Mouse (Mus musculus) mouse trophoblast stem cell (cell line): Measurements from ENCODE around the gene Oas1e.

Experiments used
- in situ Hi-C, 2 experiments: fragments of 300-500 bp; cut with MseI, MboI; formaldehyde crosslinking; loops; 2 replicates in 1 of 2; 3 replicates in 1 of 2; pipeline ENCODE4 v1.15.1; 2025

The Oas1e gene

DNA sequence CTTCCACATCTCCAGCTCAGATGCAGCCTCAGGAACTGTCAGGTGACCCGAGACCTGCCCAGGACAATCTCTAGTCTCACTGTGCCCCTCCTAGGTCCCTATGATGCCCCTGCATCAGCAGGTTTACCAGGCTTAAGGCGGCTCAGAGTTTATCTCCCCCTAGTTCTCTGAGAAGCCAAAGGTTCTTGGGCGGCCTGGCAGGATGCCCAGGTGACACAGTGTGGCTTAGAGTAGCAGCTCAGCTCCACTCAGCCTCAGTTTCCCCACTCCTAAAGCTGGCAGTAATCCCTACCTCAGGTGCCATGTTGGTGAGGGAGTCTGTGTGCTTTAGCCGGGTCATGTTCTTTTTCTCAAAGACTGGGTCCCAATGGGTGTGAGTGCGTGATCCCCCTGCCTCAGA is 18.5 kb downstream of the Oas1e start:
- in situ Hi-C loops: no loop called here

DNA sequence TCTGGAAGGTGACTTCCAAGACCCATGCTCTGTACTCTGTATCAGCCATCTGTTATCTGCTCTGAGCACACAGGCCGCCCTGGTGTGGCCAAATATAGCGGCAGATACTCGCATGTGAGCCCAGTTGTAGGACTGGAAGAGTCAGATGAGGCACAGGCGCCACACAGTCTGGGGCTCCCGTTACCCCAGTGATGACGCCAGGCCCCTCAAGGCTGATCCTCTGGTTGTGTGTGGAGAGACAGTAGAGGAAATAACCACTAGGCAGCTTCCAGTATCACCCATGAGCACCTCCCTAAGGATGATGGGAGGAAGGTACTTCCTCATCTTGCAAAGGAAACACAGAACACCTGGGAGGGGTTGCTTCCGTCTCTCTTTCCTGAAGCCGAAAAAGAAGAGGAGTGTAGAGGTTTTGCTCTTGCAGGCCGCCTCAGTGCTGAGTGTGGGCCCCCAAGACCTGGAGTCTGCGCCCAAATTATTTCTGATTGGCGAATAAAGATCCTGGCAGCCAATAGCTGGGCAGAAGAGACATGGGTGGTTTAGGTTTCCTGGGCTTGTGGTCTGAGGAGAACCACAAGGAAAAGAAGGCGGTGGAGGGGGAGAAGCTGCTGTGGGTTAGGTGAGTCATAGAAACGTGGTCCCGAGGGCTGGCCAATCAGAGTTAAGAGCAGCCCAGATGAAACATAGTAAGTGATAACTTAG is 19.9 kb downstream of the Oas1e start:
- in situ Hi-C loops: no loop called here

DNA sequence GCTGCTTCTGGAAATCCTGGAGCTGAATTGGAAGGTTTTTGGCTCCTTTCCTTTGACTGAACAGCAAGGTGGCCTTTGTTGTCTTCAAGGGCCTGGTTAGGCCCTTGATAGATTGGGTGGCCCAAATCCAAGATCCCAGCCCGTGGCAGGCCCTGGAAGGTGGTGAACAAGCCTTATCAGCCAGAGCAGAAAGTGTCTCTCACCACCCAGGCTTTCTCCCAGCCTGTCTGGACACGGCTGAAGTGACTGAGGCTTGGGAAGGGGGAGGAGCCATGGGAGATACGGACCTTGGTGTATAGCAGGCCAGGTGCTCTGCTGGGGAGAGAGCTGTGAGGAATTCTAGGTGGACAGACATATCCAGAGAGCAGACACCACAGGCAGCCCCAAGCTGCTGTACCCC is 25.9 kb downstream of the Oas1e start:
- in situ Hi-C loops: no loop called here

DNA sequence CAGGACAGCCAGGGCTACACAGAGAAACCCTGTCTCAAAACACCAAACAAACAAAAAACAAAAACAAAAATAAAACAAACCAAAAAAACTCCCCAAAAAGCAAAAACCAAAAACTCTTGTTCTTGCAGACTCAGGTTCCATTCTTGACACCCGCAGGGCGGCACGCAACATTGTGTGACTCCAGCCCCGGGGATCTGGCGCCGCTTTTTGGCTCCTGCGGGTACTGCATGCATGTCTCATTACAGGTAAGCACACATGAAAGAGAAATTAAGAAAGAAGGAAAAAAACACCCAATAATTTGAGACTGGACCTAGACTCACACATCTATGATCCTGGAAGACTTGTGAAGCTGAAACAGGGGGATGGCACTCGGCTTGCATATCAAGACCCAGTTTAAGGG is 30.3 kb downstream of the Oas1e start:
- in situ Hi-C loops: no loop called here

DNA sequence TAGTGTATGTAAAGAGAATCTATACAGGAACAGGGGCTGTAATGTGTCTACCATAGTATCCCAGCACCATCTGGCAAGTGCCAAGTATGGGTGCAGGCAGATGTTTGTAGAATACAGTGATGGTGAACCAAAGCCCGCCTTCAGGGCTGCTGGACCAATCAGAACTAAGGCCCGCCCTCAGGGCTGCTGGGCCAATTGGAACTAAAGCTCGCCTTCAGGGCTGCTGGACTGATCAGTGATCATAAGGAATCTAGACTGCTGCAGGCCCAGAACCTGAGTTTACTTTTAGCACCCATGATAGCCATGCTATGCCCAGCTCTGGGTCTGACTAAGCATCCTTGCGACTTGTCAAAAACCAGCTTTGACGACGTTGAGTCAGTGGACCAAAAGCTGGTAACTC is 33.4 kb downstream of the Oas1e start:
- in situ Hi-C loops: no loop called here

DNA sequence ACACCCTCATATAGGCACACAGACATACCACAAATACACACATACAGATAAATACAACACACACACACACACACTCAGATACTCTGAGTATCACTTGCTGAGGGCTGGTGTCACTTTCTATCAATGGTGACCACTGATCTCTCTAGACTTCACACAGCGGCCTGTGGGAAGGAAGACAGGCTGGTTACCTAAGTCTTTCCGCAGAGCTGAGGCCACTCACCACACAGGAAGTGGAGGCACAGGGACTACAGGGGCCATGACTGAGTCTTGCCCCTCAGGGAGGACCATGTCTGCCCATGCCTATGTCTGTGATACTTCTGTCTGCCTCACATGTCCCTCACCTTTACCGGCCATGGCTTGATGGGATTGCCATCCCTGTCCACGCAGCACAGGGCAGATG is 41.1 kb downstream of the Oas1e start:
- in situ Hi-C loops: no loop called here

DNA sequence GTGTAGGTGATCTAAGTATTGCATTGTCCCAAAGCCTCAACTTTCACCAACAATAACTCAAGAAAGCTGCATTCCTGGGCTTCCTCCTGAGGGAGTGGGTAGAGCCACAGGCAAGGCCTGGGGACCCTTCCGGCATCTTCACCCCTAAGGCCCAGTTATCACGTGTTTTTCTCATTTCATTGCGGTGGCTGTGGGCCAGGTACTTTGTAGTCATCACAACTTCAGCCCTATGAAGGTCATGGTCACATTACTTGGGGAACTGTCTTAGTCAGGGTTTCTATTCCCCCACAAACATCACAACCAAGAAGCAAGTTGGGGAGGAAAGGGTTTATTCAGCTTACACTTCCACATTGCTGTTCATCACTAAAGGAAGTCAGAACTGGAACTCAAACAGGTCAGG is 42.5 kb downstream of the Oas1e start:
- in situ Hi-C loops: no loop called here

DNA sequence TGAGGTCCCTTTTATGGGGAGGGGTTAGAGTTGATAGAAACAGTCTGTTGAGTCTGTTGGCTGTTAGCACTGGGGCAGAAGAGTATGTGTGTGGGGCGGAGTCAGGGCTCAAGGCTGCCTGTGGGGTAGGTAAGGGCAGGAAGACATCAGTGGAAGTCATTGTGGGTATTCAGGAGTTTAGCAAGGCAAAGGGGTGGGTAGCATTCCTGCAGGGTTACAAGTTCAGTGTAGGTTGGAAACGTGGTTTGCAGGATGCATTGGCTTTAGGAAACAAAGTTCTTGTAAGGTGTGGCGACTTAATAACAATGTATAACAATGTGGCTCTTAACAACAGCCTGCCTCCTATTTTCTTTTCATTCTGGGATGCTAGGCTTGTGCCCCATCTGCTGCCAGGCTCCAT is 44.1 kb downstream of the Oas1e start:
- in situ Hi-C loops: no loop called here

DNA sequence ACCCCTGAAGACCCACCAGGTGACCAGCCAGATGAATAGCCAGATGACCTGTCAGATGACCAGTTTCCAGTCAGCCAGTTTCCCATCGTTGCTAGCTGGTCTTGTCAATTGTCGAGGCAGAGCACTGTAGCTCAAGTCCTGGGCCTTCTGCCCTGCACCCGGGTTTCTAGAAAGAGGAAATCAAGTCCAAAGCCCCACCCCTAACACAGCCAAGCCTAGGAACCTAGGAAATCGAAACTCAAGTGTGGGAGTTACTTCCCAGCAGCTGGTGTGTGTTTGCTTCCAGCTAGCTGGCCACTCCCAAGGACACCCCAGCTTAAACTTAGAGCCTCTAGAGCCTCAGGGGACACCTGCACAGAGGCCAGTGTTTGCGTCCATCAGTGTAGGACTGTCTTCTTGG is 45.6 kb downstream of the Oas1e start, which contains the start of gene Oas2:
Gene Oas2, minus strand, starts transcription at position 166 of the 400 bp plus-strand sequence.
- in situ Hi-C loops: no loop called here

DNA sequence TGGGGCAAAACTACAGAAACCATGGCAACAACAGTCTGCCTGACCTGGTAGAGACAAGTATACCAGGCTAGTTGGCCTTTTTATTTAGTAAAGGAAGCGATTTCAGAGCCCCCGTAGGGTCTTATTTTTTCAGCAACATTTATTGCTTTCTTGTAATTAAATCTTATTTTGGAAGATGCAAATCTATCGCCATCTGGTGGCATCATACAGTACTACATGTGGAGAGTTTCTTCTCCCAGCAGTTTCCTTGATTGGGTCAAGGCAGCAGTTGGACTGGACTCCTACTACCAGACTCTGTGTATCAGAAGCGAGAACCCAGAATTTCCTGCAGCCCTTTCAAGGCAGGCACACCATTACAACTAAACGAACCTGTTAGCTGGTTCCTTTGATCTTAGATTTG is 48.9 kb downstream of the Oas1e start:
- in situ Hi-C loops: no loop called here

DNA sequence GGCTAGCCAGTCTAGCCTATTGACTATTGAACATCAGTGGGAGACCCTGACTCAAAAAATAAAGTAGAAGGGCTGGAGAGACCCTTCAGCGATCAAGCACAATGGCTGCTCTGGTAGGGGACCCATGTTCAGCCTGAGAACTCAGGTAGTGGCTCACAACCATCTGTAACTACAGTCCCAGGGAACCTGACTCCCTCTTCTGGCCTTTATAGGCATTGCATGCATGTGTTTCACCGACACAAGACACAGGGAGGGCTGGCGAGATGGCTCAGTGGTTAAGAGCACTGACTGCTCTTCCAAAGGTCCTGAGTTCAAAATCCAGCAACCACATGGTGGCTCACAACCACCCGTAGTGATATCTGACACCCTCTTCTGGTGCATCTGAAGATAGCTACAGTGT is 53.2 kb downstream of the Oas1e start:
- in situ Hi-C loops: no loop called here
